Mouse (Mus musculus): Measurements from ENCODE around the gene Arid3a. TPM values are rescaled to one million over a fixed set of nuclear protein-coding genes. Genes with fewer than 3 reads are reported as not detected.
A peak's percentile ranks its signal among the peaks of the same experiment; 100 is the strongest.
"Not testable (repeated sequence)": the region's sequence is repeated elsewhere in the genome, so short reads cannot be mapped to it uniquely, and the experiment has no call there.

The Arid3a gene
- total RNA-seq (2015; ENCODE audit: low replicate concordance) (6.3 and 8.8 TPM in 2 replicates), total RNA-seq (2017; ENCODE audit: low replicate concordance) (10.5 and 14.7 TPM in 2 replicates)

- ATAC-seq (replicated peaks; ENCODE audit: low FRiP score, poor library complexity, severe bottlenecking) = peak; percentile 53
These were observed at the start of gene Arid3a for GRCm38 (mm10) chr10:79926491-79927323. Arid3a (plus strand) TSS chr10:79927043.

- no peak for ATAC-seq (replicated peaks; ENCODE audit: low FRiP score, poor library complexity, severe bottlenecking)
These were observed 49.7 kb upstream of the Arid3a start for GRCm38 (mm10) chr10:79877174-79877573.

GRCm38 (mm10) chr10:79877757-79878156 is 49.1 kb upstream of the Arid3a start:
- no peak for ATAC-seq (replicated peaks; ENCODE audit: low FRiP score, poor library complexity, severe bottlenecking)

GRCm38 (mm10) chr10:79879527-79879926 is 47.3 kb upstream of the Arid3a start:
- no peak for ATAC-seq (replicated peaks; ENCODE audit: low FRiP score, poor library complexity, severe bottlenecking)

- no peak for ATAC-seq (replicated peaks; ENCODE audit: low FRiP score, poor library complexity, severe bottlenecking)
These were observed 46.1 kb upstream of the Arid3a start for GRCm38 (mm10) chr10:79880721-79881120.

- ATAC-seq (replicated peaks; ENCODE audit: low FRiP score, poor library complexity, severe bottlenecking) = peak; percentile 36; the same call in 1 of the 2 replicates
These were observed 44.9 kb upstream of the Arid3a start for GRCm38 (mm10) chr10:79881981-79882380.

GRCm38 (mm10) chr10:79883297-79884084 is 43.4 kb upstream of the Arid3a start:
- ATAC-seq (replicated peaks; ENCODE audit: low FRiP score, poor library complexity, severe bottlenecking) = peak; percentile 67

GRCm38 (mm10) chr10:79884446-79884845 is 42.4 kb upstream of the Arid3a start:
- no peak for ATAC-seq (replicated peaks; ENCODE audit: low FRiP score, poor library complexity, severe bottlenecking)

GRCm38 (mm10) chr10:79884938-79885337 is 41.9 kb upstream of the Arid3a start:
- not testable (repeated sequence) for ATAC-seq (replicated peaks; ENCODE audit: low FRiP score, poor library complexity, severe bottlenecking)

GRCm38 (mm10) chr10:79886054-79886453 is 40.8 kb upstream of the Arid3a start, which contains the start of gene Elane:
Elane (plus strand) TSS chr10:79886247.
- no peak for ATAC-seq (replicated peaks; ENCODE audit: low FRiP score, poor library complexity, severe bottlenecking)

GRCm38 (mm10) chr10:79886611-79887010 is 40.2 kb upstream of the Arid3a start:
- no peak for ATAC-seq (replicated peaks; ENCODE audit: low FRiP score, poor library complexity, severe bottlenecking)

- no peak for ATAC-seq (replicated peaks; ENCODE audit: low FRiP score, poor library complexity, severe bottlenecking)
These were observed 37.5 kb upstream of the Arid3a start for GRCm38 (mm10) chr10:79889386-79889785.

- ATAC-seq (replicated peaks; ENCODE audit: low FRiP score, poor library complexity, severe bottlenecking) = no peak
These were observed 36.2 kb upstream of the Arid3a start, which contains the start of gene Cfd for GRCm38 (mm10) chr10:79890670-79891069. Cfd (plus strand) TSS chr10:79890853.

GRCm38 (mm10) chr10:79892451-79893118 is 34.3 kb upstream of the Arid3a start:
- peak; percentile 74 for ATAC-seq (replicated peaks; ENCODE audit: low FRiP score, poor library complexity, severe bottlenecking)

GRCm38 (mm10) chr10:79896306-79896705 is 30.5 kb upstream of the Arid3a start:
- ATAC-seq (replicated peaks; ENCODE audit: low FRiP score, poor library complexity, severe bottlenecking) = no peak

- ATAC-seq (replicated peaks; ENCODE audit: low FRiP score, poor library complexity, severe bottlenecking) = no peak
These were observed 30.0 kb upstream of the Arid3a start for GRCm38 (mm10) chr10:79896814-79897213.

GRCm38 (mm10) chr10:79897316-79898245 is 29.3 kb upstream of the Arid3a start:
- ATAC-seq (replicated peaks; ENCODE audit: low FRiP score, poor library complexity, severe bottlenecking) = no peak

GRCm38 (mm10) chr10:79900951-79901410 is 25.9 kb upstream of the Arid3a start:
- ATAC-seq (replicated peaks; ENCODE audit: low FRiP score, poor library complexity, severe bottlenecking) = no peak

- no peak for ATAC-seq (replicated peaks; ENCODE audit: low FRiP score, poor library complexity, severe bottlenecking)
These were observed 20.1 kb upstream of the Arid3a start for GRCm38 (mm10) chr10:79906712-79907111.

Measured in erythroblast, adult 5-6 weeks (primary cell).